Mouse (Mus musculus) heart, postnatal 25 days (tissue): ENCODE measurements around the gene Chchd5. TPM values are rescaled to one million over a fixed set of nuclear protein-coding genes. Genes with fewer than 3 reads are reported as not detected.

ENCODE experiments used
- DNase-seq: peaks from one replicate; pipeline ENCODE4 v3.0.0; 2022; ENCODE audit warnings: low spot score
- intact Hi-C: fragments of 180-260 bp; cut with DNase I; formaldehyde crosslinking; loops from one replicate; pipeline ENCODE4 v1.15.1; 2025
- total RNA-seq, 2 experiments: library from RNA; stranded (reverse); gene quantifications; 2 replicates each; pipeline ENCODE4 v1.2.3; 2021

Gene Chchd5
- 10 to 100 TPM; 10.0 to 10.1 TPM for total RNA-seq

- DNase-seq = peak; percentile 92
- intact Hi-C loops = loop anchor here (1.0 kb wide), 1 partner anchor 70 kb away; no protein-coding TSS in a partner anchor
Measured at GRCm38 (mm10) chr2:129129412-129129929, at the start of gene Chchd5. Chchd5 (plus strand) TSS chr2:129129700.

GRCm38 (mm10) chr2:129081097-129081496, 48.4 kb upstream of the Chchd5 start:
- DNase-seq = no peak
- intact Hi-C loops = loop anchor here (5.0 kb wide), 1 partner anchor 74 kb away; no protein-coding TSS in a partner anchor

GRCm38 (mm10) chr2:129083514-129083913, 46.0 kb upstream of the Chchd5 start:
- intact Hi-C loops = loop anchor here (5.0 kb wide), 1 partner anchor 76 kb away; no protein-coding TSS in a partner anchor
- DNase-seq = no peak

- no peak for DNase-seq
- intact Hi-C loops = loop anchor here (1.0 to 5.0 kb wide), 2 partner anchors 78 to 136 kb away; no protein-coding TSS in a partner anchor
Measured at GRCm38 (mm10) chr2:129084959-129085358, 44.5 kb upstream of the Chchd5 start.

- DNase-seq = no peak
- intact Hi-C loops = no loop called here
Measured at GRCm38 (mm10) chr2:129087520-129087919, 42.0 kb upstream of the Chchd5 start.

- intact Hi-C loops = no loop called here
- DNase-seq = no peak
Measured at GRCm38 (mm10) chr2:129090370-129090769, 39.1 kb upstream of the Chchd5 start.

- intact Hi-C loops = no loop called here
- no peak for DNase-seq
Measured at GRCm38 (mm10) chr2:129092810-129093209, 36.7 kb upstream of the Chchd5 start.

- intact Hi-C loops = no loop called here
- no peak for DNase-seq
Measured at GRCm38 (mm10) chr2:129093926-129094724, 35.4 kb upstream of the Chchd5 start.

- peak; percentile 87 for DNase-seq
- intact Hi-C loops = loop anchor here (1.0 kb wide), 1 partner anchor 27 kb away; no protein-coding TSS in a partner anchor
Measured at GRCm38 (mm10) chr2:129100784-129101310, 28.7 kb upstream of the Chchd5 start, which contains the start of gene Polr1b. Polr1b (plus strand) TSS chr2:129100995.

- intact Hi-C loops = no loop called here
- DNase-seq = no peak
Measured at GRCm38 (mm10) chr2:129112924-129113323, 16.6 kb upstream of the Chchd5 start.

GRCm38 (mm10) chr2:129115706-129116367, 13.7 kb upstream of the Chchd5 start:
- intact Hi-C loops = no loop called here
- DNase-seq = no peak

GRCm38 (mm10) chr2:129116368-129116739, 13.1 kb upstream of the Chchd5 start:
- DNase-seq = no peak
- intact Hi-C loops = no loop called here

- DNase-seq = no peak
- intact Hi-C loops = no loop called here
Measured at GRCm38 (mm10) chr2:129118061-129118460, 11.4 kb upstream of the Chchd5 start.

GRCm38 (mm10) chr2:129121986-129122385, 7.5 kb upstream of the Chchd5 start:
- DNase-seq = no peak
- intact Hi-C loops = no loop called here

- intact Hi-C loops = loop anchor here (1.0 to 5.0 kb wide), 2 partner anchors 69 to 127 kb away; no protein-coding TSS in a partner anchor
- DNase-seq = no peak
Measured at GRCm38 (mm10) chr2:129129987-129130545, 566 bp downstream of the Chchd5 start.

- DNase-seq = no peak
Measured at GRCm38 (mm10) chr2:129130776-129131175, 1.3 kb downstream of the Chchd5 start.

GRCm38 (mm10) chr2:129132231-129132630, 2.7 kb downstream of the Chchd5 start:
- no peak for DNase-seq

More at GRCm38 (mm10) chr2:129130776-129131175, 1.3 kb downstream of the Chchd5 start:
- intact Hi-C loops = loop anchor here (5.0 kb wide), 1 partner anchor 127 kb away; no protein-coding TSS in a partner anchor

GRCm38 (mm10) chr2:129133006-129133805, 3.7 kb downstream of the Chchd5 start:
- intact Hi-C loops = loop anchor here (5.0 kb wide), 1 partner anchor 124 kb away; no protein-coding TSS in a partner anchor
- no peak for DNase-seq

More at GRCm38 (mm10) chr2:129132231-129132630, 2.7 kb downstream of the Chchd5 start:
- intact Hi-C loops = loop anchor here (5.0 kb wide), 1 partner anchor 125 kb away; no protein-coding TSS in a partner anchor

- DNase-seq = no peak
- intact Hi-C loops = no loop called here
Measured at GRCm38 (mm10) chr2:129139906-129140305, 10.4 kb downstream of the Chchd5 start.
